Mouse (Mus musculus) embryonic facial prominence, embryonic 12.5 days (tissue): ENCODE results near the gene Trpc5. TPM values are rescaled to one million over a fixed set of nuclear protein-coding genes. Genes with fewer than 3 reads are reported as not detected.

Source experiments
- ATAC-seq: fragments of 200-750 bp; cut with Nextera tagmentation; 2 replicates; pipeline ENCODE4 v1.8.0; 2017; ENCODE audit not compliant: insufficient number of reproducible peaks, insufficient read depth, low FRiP score, low TSS enrichment
- H3K27ac ChIP-seq: fragments of 300-500 bp; sonication (generic); 2 replicates; pipeline ENCODE4 v1.5.1; 2016; ENCODE audit warnings: mild to moderate bottlenecking
- H3K27me3 ChIP-seq: fragments of 300-500 bp; sonication (generic); 2 replicates; pipeline ENCODE4 v1.6.1; 2016; ENCODE audit warnings: mild to moderate bottlenecking, moderate library complexity
- H3K36me3 ChIP-seq: fragments of 300-500 bp; sonication (generic); 2 replicates; pipeline ENCODE4 v1.6.1; 2016; ENCODE audit warnings: mild to moderate bottlenecking
- H3K4me1 ChIP-seq: fragments of 300-500 bp; sonication (generic); 2 replicates; pipeline ENCODE4 v1.6.1; 2016
- H3K4me2 ChIP-seq: fragments of 300-500 bp; sonication (generic); replicated peaks from 2 replicates; pipeline ENCODE4 v1.6.1; 2016; ENCODE audit warnings: mild to moderate bottlenecking, moderate library complexity
- H3K4me3 ChIP-seq: fragments of 300-500 bp; sonication (generic); 2 replicates; pipeline ENCODE4 v1.5.1; 2016; ENCODE audit warnings: mild to moderate bottlenecking
- H3K9ac ChIP-seq: fragments of 300-500 bp; sonication (generic); 2 replicates; pipeline ENCODE4 v1.6.1; 2016; ENCODE audit warnings: mild to moderate bottlenecking, moderate library complexity
- H3K9me3 ChIP-seq: fragments of 300-500 bp; sonication (generic); 2 replicates; pipeline ENCODE4 v1.6.1; 2016; ENCODE audit warnings: mild to moderate bottlenecking, moderate library complexity
- WGBS: fragments of 180-500 bp; shearing (Covaris S2); methylation state at CpG from one replicate; pipeline ENCODE4 v1.1.7; 2016; 5-methylcytosine and 5-hydroxymethylcytosine counted together
- polyA plus RNA-seq: library from polyadenylated mRNA; unstranded; fragments of >200 nt; fragmentation: Nextera tagmentation; extraction: Ambion mirVana; gene quantifications from 2 replicates; pipeline ENCODE4 v1.2.1, GENCODE M21; 2016

The Trpc5 gene
- polyA plus RNA-seq, 1 experiment from 2014 or later: 0.43 TPM

DNA sequence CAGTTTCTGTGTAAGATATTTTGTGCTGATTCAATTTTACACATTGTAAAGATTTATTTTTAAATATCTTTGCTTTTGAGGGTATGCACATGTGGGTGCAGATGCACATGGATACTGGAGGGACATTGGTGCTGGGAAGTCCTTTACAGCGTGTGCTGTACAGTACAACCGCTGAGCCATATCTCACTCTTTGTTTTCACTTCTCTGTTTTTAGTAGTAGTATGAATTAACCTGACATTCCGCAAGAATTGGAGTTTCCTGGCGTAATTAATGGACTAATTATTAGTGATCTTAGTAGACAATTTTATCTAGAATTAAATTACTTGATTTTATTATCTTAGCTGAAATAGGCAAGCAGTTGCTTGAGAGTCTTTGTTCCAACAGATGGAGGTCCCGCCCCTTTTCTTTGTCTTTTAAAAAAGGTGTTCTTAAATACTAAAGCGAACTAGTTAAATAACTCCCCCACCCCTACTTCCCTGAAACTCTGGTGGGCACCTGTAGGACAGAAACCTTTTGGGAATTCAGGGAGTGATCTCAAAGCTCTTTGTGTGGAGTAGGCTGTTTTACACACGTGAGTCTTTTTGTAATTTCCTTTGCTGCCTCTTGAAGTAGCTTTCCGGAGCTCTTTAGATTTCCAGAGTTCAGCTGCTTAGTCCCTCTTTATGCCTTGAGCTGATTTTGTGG, 352.5 kb downstream of the Trpc5 start:
- H3K9ac ChIP-seq: no peak overlapping the region
- 49% methylated on average over 8 of the region's 8 CpGs for WGBS

More for the DNA sequence above, 352.5 kb downstream of the Trpc5 start:
- no peaks in the 10 kb centered on the region for H3K36me3 ChIP-seq
- H3K9me3 ChIP-seq: no peaks in the 10 kb centered on the region
- H3K4me1 ChIP-seq: no peaks in the 10 kb centered on the region
- no peak overlapping the region for H3K27ac ChIP-seq
- H3K4me2 ChIP-seq: no peak overlapping the region
- no peaks in the 10 kb centered on the region for H3K27me3 ChIP-seq
- no peak overlapping the region for H3K4me3 ChIP-seq
- ATAC-seq: no peak

Other genes starting within 250 kb of the Trpc5 start
- 0.06 TPM in 1 of 2 replicates, not detected in the other for gene Trpc5os, start 231.6 kb downstream of the Trpc5 start, polyA plus RNA-seq
- 0.59 and 1.3 TPM in 2 replicates for gene Rtl4, start 727 bp upstream of the Trpc5 start, polyA plus RNA-seq